Comparison of ENCODE assay signal across 16 mouse cellular contexts in the genomic region with DNA sequence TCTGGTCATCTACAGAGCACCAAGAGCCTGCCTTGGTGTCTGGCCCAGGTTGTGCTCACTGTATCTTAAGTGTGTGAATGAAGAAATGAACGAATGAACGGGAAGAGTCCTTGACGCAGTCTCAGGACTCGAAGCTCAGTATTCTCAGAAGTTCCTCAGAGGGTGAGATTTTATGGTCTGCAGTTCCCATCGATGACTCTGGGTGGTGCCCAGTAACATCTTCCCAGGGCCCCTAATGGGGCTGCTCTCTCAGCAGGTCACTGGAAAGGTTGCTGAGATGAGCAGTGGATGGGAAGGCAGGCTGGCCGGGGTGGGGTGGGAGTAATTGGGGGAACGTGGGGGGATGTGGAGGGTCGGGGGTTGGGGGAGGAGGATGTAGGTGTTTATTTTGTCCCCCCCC. TPM values are rescaled to one million over a fixed set of nuclear protein-coding genes. Genes with fewer than 3 reads are reported as not detected.
DNase-seq lines count a peak whose midpoint lies in the region; ATAC-seq and TF ChIP-seq lines count a peak whose summit lies in the region.
"Had no signal": no experiment of that assay in that cellular context is flagged by ENCODE, and none has a peak within 500 bp of the region (broad histone marks: within the 10 kb centered on the region; RNA-seq: fewer than 3 reads in every experiment).

No protein-coding gene starts in this region.

- H3K27me3 ChIP-seq in heart, adult 2 months (ENCODE audit: control insufficient read depth, insufficient read depth, low read length) = no peaks in the 10 kb centered on the region
- H3K27me3 ChIP-seq in E14TG2a.4 (ENCODE audit: insufficient read depth, low read length) = no peaks in the 10 kb centered on the region
- H3K27me3 ChIP-seq in hindbrain, embryonic 11.5 days (ENCODE audit: control insufficient read depth, insufficient read depth, low read length) = no peaks in the 10 kb centered on the region; the same call in 1 of the 2 replicates
- H3K27me3 ChIP-seq: heart, embryonic 13.5 days; hindbrain, embryonic 15.5 days; limb, embryonic 12.5 days; midbrain, embryonic 15.5 days; neural tube, embryonic 12.5 days had no signal

- H3K27ac ChIP-seq in heart, adult 2 months = no peak overlapping the region
- H3K27ac ChIP-seq in hindbrain, embryonic 11.5 days (ENCODE audit: low read depth, low read length) = no peak overlapping the region
- H3K27ac ChIP-seq: heart, embryonic 13.5 days; hindbrain, embryonic 15.5 days; limb, embryonic 12.5 days; midbrain, embryonic 15.5 days; neural tube, embryonic 12.5 days had no signal

- WGBS in heart, adult 2 months = 65% methylated on average over 8 of the region's 8 CpGs
- WGBS in lung, adult 2 months = 50% methylated on average over 8 of the region's 8 CpGs
- WGBS in hindbrain, embryonic 11.5 days = 58% methylated on average over 8 of the region's 8 CpGs

- H3K9ac ChIP-seq in heart, adult 2 months (ENCODE audit: low read depth, low read length) = no peak overlapping the region
- H3K9ac ChIP-seq in hindbrain, embryonic 11.5 days (ENCODE audit: low read depth, low read length) = no peak overlapping the region
- H3K9ac ChIP-seq: heart, embryonic 13.5 days; hindbrain, embryonic 15.5 days; limb, embryonic 12.5 days; midbrain, embryonic 15.5 days; neural tube, embryonic 12.5 days had no signal

- DNase-seq in heart, adult 2 months = no peak
- DNase-seq in heart, adult 8-10 months (ENCODE audit: low spot score) = no peak
- DNase-seq in lung, adult 2 months = no peak
- no peak for DNase-seq in lung, postnatal 25 days (ENCODE audit: low spot score)
- peak; percentile 22 for DNase-seq in lung, postnatal 36 days
- DNase-seq in adrenal gland, adult (ENCODE audit: inconsistent age in 2 of 2, low spot score in 1 of 2) = no peak
- no peak for DNase-seq in hindbrain, embryonic 11.5 days (ENCODE audit: low spot score)
- DNase-seq: cerebellum, adult 8-10 months; kidney, postnatal 10 days; thymus, adult 18-20 months had no signal

- TF ChIP-seq EP300 in heart, adult 2 months (IDR thresholded peaks at IDR 0.05; ENCODE audit: insufficient read depth, low read depth, low read length) = no peak

- no peaks in the 10 kb centered on the region for H3K79me2 ChIP-seq in heart, adult 2 months (replicated peaks; ENCODE audit: control insufficient read depth, insufficient read depth, low read length)

- no peaks in the 10 kb centered on the region for H3K36me3 ChIP-seq in heart, adult 2 months (ENCODE audit: control insufficient read depth, insufficient read depth, low read length)
- no peaks in the 10 kb centered on the region for H3K36me3 ChIP-seq in E14TG2a.4 (ENCODE audit: insufficient read depth, low read length)
- no peaks in the 10 kb centered on the region for H3K36me3 ChIP-seq in hindbrain, embryonic 11.5 days (ENCODE audit: control insufficient read depth, insufficient read depth, low read length)
- H3K36me3 ChIP-seq: heart, embryonic 13.5 days; hindbrain, embryonic 15.5 days; limb, embryonic 12.5 days; midbrain, embryonic 15.5 days; neural tube, embryonic 12.5 days had no signal

- intact Hi-C loops in heart, adult 2 months (cut with DNase I) = no loop called here

- H3K4me2 ChIP-seq in hindbrain, embryonic 11.5 days (replicated peaks; ENCODE audit: low read depth, low read length) = no peak overlapping the region
- H3K4me2 ChIP-seq: heart, embryonic 13.5 days; hindbrain, embryonic 15.5 days; limb, embryonic 12.5 days; midbrain, embryonic 15.5 days; neural tube, embryonic 12.5 days had no signal

- no peak overlapping the region for H3K4me3 ChIP-seq in heart, adult 2 months
- no peak overlapping the region for H3K4me3 ChIP-seq in lung, adult 2 months (replicated peaks; ENCODE audit: extremely low read depth, low read depth, low read length)
- no peak overlapping the region for H3K4me3 ChIP-seq in E14TG2a.4 (replicated peaks; ENCODE audit: low read length)
- no peak overlapping the region for H3K4me3 ChIP-seq in hindbrain, embryonic 11.5 days (ENCODE audit: low read depth, low read length)
- H3K4me3 ChIP-seq: heart, embryonic 13.5 days; hindbrain, embryonic 15.5 days; limb, embryonic 12.5 days; midbrain, embryonic 15.5 days; neural tube, embryonic 12.5 days had no signal

- no peak for ATAC-seq in hindbrain, embryonic 11.5 days (ENCODE audit: low FRiP score)
- ATAC-seq: midbrain, embryonic 15.5 days had no signal

- no peaks in the 10 kb centered on the region for H3K9me3 ChIP-seq in E14TG2a.4 (ENCODE audit: low read length)
- no peaks in the 10 kb centered on the region for H3K9me3 ChIP-seq in hindbrain, embryonic 11.5 days (ENCODE audit: control insufficient read depth, low read length)
- H3K9me3 ChIP-seq: heart, embryonic 13.5 days; hindbrain, embryonic 15.5 days; limb, embryonic 12.5 days; midbrain, embryonic 15.5 days; neural tube, embryonic 12.5 days had no signal

- peak; percentile 27 for TF ChIP-seq CTCF in heart, adult 2 months (IDR thresholded peaks at IDR 0.05)
- TF ChIP-seq CTCF in lung, adult 2 months (IDR thresholded peaks at IDR 0.05; ENCODE audit: insufficient read depth, low read length) = peak; percentile 7; the same call in 1 of the 2 replicates
- 0 out of 2 replicates have a peak, but pooled peaks have one; percentile 5 for TF ChIP-seq CTCF in E14TG2a.4 (conservative IDR thresholded peaks at IDR 0.05; ENCODE audit: low read length)

- no peak for TF ChIP-seq POLR2A in heart, adult 2 months (IDR thresholded peaks at IDR 0.05; ENCODE audit: insufficient read depth, low read depth, low read length)
- TF ChIP-seq POLR2A in lung, adult 2 months (IDR thresholded peaks at IDR 0.05; ENCODE audit: borderline replicate concordance, extremely low read depth, low read depth, low read length) = no peak

- H3K4me1 ChIP-seq in heart, adult 2 months (ENCODE audit: control insufficient read depth, insufficient read depth, low read length) = peaks cover 8% of the 10 kb centered on the region; the same call in 1 of the 2 replicates
- H3K4me1 ChIP-seq in lung, adult 2 months (ENCODE audit: control insufficient read depth, insufficient read depth, low read length) = no peaks in the 10 kb centered on the region; the same call in 1 of the 2 replicates
- peaks cover 25% of the 10 kb centered on the region for H3K4me1 ChIP-seq in E14TG2a.4 (replicated peaks; ENCODE audit: low read depth, low read length)
- no peaks in the 10 kb centered on the region for H3K4me1 ChIP-seq in hindbrain, embryonic 11.5 days (replicated peaks; ENCODE audit: control insufficient read depth, insufficient read depth, low read length)
- H3K4me1 ChIP-seq: hindbrain, embryonic 15.5 days; midbrain, embryonic 15.5 days; neural tube, embryonic 12.5 days had no signal

RNA-seq across cellular contexts. Expression of gene Blm, which starts 23.2 kb away (rescaled TPM):
- 1 to 10 TPM in 1 of 2 experiments, under 1 TPM in 1; 0.91 to 1.3 TPM for total RNA-seq in heart, adult 2 months (2021)
- polyA plus RNA-seq in heart, adult 2 months (2012; rRNA removed) = 0.59 and 0.67 TPM in 2 replicates
- 1 to 10 TPM in 2 of 4 experiments, under 1 TPM in 2; 0.57 to 1.7 (median 1.2) TPM for total RNA-seq in heart, adult 8-10 months (2022)
- 0.42 and 0.75 TPM in 2 replicates for polyA plus RNA-seq in lung, adult 2 months (2012; rRNA removed)
- 33.7 and 34.0 TPM in 2 replicates for polyA plus RNA-seq in hindbrain, embryonic 11.5 days (2014; fragmentation: Nextera tagmentation; extraction: Ambion mirVana)

Comparison
In these comparisons a context has a peak if more than half of its experiments do, and no peak if none do; other contexts are left out.
1. RNA of gene Blm, which starts 23.2 kb away (polyA plus RNA-seq): 33.7 to 34.0 TPM in hindbrain, embryonic 11.5 days; 0.42 to 0.75 TPM in lung, adult 2 months and 0.59 to 0.67 TPM in heart, adult 2 months; every median in the first group is over 10 times any median in the second.
2. Peak in every context shown above with its lines, with median percentiles within 50 percentile points of each other: CTCF ChIP-seq.